Mouse (Mus musculus): Measurements from ENCODE around the gene Tstd3. TPM values are rescaled to one million over a fixed set of nuclear protein-coding genes. Genes with fewer than 3 reads are reported as not detected.

Tstd3 gene
- polyA plus RNA-seq (2014; fragmentation: Illumina TruSeq; extraction: RNeasy Lipid Tissue Mini Kit (QIAGEN cat#74804); ENCODE audit: low read depth, low replicate concordance): 61.3 TPM

GRCm38 (mm10) chr4:21766863-21767304, at the start of gene Tstd3, which contains the start of gene Usp45:
Tstd3 (minus strand) TSS chr4:21767212.
Usp45 (plus strand) TSS chr4:21767156.

DNA sequence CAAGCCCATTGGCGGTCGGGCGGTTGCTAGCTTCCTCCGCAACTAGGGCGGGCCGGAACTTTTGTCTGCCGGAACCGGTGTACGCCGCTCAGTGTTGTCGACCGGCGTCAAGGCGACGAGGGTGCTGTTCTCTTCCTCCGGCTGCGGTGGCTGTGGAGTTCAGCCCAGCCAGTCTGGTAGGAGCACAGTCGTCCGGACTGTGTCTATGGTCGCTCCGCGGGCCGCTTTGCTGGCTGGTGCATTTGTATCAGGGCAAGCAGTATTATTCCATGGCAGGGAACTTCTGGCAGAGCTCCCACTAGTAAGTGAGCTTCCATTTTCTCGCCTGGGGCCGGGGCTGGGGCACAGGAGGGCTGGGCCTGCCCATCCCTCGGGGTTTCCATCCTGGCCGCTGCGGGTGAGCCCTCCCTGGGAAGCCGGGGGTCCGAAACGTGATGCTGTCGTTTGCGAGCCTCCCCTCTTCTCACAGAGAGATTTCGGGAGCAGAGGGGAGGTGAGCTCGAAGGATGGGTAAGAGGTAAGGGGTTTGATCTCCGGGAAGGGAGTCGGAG, 39.3 kb downstream of the Tstd3 start, which contains the start of gene Ccnc:
TSS of gene Ccnc (plus strand) at position 87 of the 551 bp plus-strand sequence.

Other genes with a start within 250 kb of the Tstd3 start
- not detected for gene Prdm13, start 81.2 kb downstream of the Tstd3 start, polyA plus RNA-seq (2014; fragmentation: Illumina TruSeq; extraction: RNeasy Lipid Tissue Mini Kit (QIAGEN cat#74804); ENCODE audit: low read depth, low replicate concordance)
- gene Ccnc, start 39.5 kb downstream of the Tstd3 start, polyA plus RNA-seq (2014; fragmentation: Illumina TruSeq; extraction: RNeasy Lipid Tissue Mini Kit (QIAGEN cat#74804); ENCODE audit: low read depth, low replicate concordance): 46.1 TPM
- 17.8 TPM for gene Usp45, start 56 bp downstream of the Tstd3 start, polyA plus RNA-seq (2014; fragmentation: Illumina TruSeq; extraction: RNeasy Lipid Tissue Mini Kit (QIAGEN cat#74804); ENCODE audit: low read depth, low replicate concordance)
- gene Pnisr, start 80.4 kb upstream of the Tstd3 start, polyA plus RNA-seq (2014; fragmentation: Illumina TruSeq; extraction: RNeasy Lipid Tissue Mini Kit (QIAGEN cat#74804); ENCODE audit: low read depth, low replicate concordance): 62.2 TPM
- gene Coq3, start 112.5 kb upstream of the Tstd3 start, polyA plus RNA-seq (2014; fragmentation: Illumina TruSeq; extraction: RNeasy Lipid Tissue Mini Kit (QIAGEN cat#74804); ENCODE audit: low read depth, low replicate concordance): 18.7 TPM
- gene Faxc, start 164.1 kb upstream of the Tstd3 start, polyA plus RNA-seq (2014; fragmentation: Illumina TruSeq; extraction: RNeasy Lipid Tissue Mini Kit (QIAGEN cat#74804); ENCODE audit: low read depth, low replicate concordance): not detected

All from liver, adult 10 weeks (tissue).